Mouse (Mus musculus): ENCODE data around the gene Itga9. TPM values are rescaled to one million over a fixed set of nuclear protein-coding genes. Genes with fewer than 3 reads are reported as not detected.

Gene Itga9
- polyA plus RNA-seq, 1 experiment from 2014 or later, result 12.2 TPM

- Histone ChIP-seq H3K27ac (no peak overlapping the region), H3K36me3 (no peaks in the 10 kb centered on the region), H3K9me3 (no peaks in the 10 kb centered on the region), H3K27me3 (replicated peaks) (no peaks in the 10 kb centered on the region), H3K4me2 (replicated peaks) (no peak overlapping the region), H3K4me3 (replicated peaks) (no peak overlapping the region), H3K9ac (no peak overlapping the region), H3K4me1 (replicated peaks) (no peaks in the 10 kb centered on the region; the same call in 1 of the 2 replicates)
- WGBS, result 90% methylated on average over 6 of the region's 6 CpGs
- ATAC-seq, result no peak
Measured at GRCm38 (mm10) chr9:118681506-118681905, 75.0 kb downstream of the Itga9 start.

GRCm38 (mm10) chr9:118682154-118682553, 75.7 kb downstream of the Itga9 start:
- Histone ChIP-seq H3K4me1 (replicated peaks) (no peaks in the 10 kb centered on the region; the same call in 1 of the 2 replicates), H3K36me3 (no peaks in the 10 kb centered on the region), H3K27ac (peak overlapping the region; percentile 22; the same call in 1 of the 2 replicates), H3K9me3 (no peaks in the 10 kb centered on the region), H3K27me3 (replicated peaks) (no peaks in the 10 kb centered on the region), H3K9ac (no peak overlapping the region), H3K4me3 (replicated peaks) (no peak overlapping the region), H3K4me2 (replicated peaks) (no peak overlapping the region)
- WGBS, result 60% methylated on average over 8 of the region's 8 CpGs
- ATAC-seq, result no peak

- no peaks in the 10 kb centered on the region for H3K9me3 ChIP-seq
- H3K9ac ChIP-seq, result no peak overlapping the region
- no peak overlapping the region for H3K4me3 ChIP-seq (replicated peaks)
- no peak for ATAC-seq
- H3K27me3 ChIP-seq (replicated peaks), result no peaks in the 10 kb centered on the region
- H3K36me3 ChIP-seq, result no peaks in the 10 kb centered on the region
- H3K27ac ChIP-seq, result no peak overlapping the region
- H3K4me1 ChIP-seq (replicated peaks), result peaks cover 7% of the 10 kb centered on the region
- 94% methylated on average over 7 of the region's 7 CpGs for WGBS
- H3K4me2 ChIP-seq (replicated peaks), result no peak overlapping the region
Measured at GRCm38 (mm10) chr9:118683507-118683906, 77.0 kb downstream of the Itga9 start.

GRCm38 (mm10) chr9:118684343-118684742, 77.9 kb downstream of the Itga9 start:
- Histone ChIP-seq H3K4me3 (replicated peaks) (no peak overlapping the region), H3K4me2 (replicated peaks) (no peak overlapping the region), H3K36me3 (no peaks in the 10 kb centered on the region), H3K27ac (no peak overlapping the region), H3K4me1 (replicated peaks) (peaks cover 7% of the 10 kb centered on the region), H3K9ac (no peak overlapping the region), H3K27me3 (replicated peaks) (no peaks in the 10 kb centered on the region), H3K9me3 (no peaks in the 10 kb centered on the region)
- WGBS, result 93% methylated on average over 9 of the region's 9 CpGs
- no peak for ATAC-seq

- Histone ChIP-seq H3K27me3 (replicated peaks) (no peaks in the 10 kb centered on the region), H3K36me3 (no peaks in the 10 kb centered on the region), H3K4me1 (replicated peaks) (peaks cover 7% of the 10 kb centered on the region), H3K9ac (no peak overlapping the region), H3K4me3 (replicated peaks) (no peak overlapping the region), H3K4me2 (replicated peaks) (no peak overlapping the region), H3K9me3 (no peaks in the 10 kb centered on the region), H3K27ac (no peak overlapping the region)
- no peak for ATAC-seq
- WGBS, result 67% methylated on average over 9 of the region's 9 CpGs
Measured at GRCm38 (mm10) chr9:118686166-118686961, 79.9 kb downstream of the Itga9 start.

DNA sequence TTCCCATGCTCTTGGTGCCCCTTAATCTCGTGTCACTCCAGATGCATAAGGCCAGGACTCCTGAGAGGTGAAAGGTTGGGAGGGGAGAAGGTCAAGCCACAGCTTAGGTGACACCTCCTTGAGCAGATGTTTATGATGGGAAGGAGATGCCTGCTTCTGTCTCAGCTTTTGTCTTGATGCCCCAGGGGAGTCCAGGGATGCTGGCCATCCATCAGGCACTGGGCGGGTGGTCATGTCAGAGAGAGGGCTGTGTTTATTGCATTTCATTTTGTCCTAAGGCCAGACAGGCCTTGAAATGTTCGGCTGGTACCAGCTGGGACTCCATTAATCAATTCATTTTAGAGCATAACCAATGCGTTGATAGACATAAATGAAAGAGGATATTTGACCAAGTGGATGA, 81.8 kb downstream of the Itga9 start:
- Histone ChIP-seq H3K27ac (0 out of 2 replicates have a peak overlapping the region, but pooled peaks have one; percentile 0), H3K27me3 (replicated peaks) (no peaks in the 10 kb centered on the region), H3K4me3 (replicated peaks) (no peak overlapping the region), H3K9ac (no peak overlapping the region), H3K4me1 (replicated peaks) (peaks cover 7% of the 10 kb centered on the region), H3K9me3 (no peaks in the 10 kb centered on the region), H3K36me3 (no peaks in the 10 kb centered on the region), H3K4me2 (replicated peaks) (no peak overlapping the region)
- 62% methylated on average over 4 of the region's 4 CpGs for WGBS
- ATAC-seq, result no peak

DNA sequence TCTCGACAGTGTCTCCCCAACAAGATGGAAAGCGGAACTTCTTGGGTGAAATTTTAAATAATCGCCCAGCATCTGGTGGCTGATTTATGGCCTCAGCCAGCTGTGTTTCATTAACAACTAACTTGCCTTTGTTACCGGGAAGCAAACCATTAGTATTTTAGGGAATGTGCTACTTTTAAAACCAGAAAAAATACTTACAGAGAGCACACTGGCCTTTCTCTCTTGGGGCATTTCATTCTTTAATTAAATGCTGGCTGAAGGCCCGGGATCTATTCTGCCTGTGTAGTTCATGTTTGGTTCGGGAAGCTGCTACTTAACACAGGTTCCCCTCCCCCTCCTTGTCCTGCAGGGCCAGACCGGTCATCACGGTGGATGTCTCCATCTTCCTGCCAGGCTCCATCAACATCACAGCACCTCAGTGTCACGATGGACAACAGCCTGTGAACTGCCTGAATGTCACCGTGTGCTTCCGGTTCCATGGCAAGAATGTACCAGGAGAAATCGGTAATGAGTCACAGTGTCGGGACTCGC, 82.5 kb downstream of the Itga9 start:
- ATAC-seq, result no peak
- Histone ChIP-seq H3K9ac (no peak overlapping the region), H3K4me2 (replicated peaks) (no peak overlapping the region), H3K27me3 (replicated peaks) (no peaks in the 10 kb centered on the region), H3K4me3 (replicated peaks) (no peak overlapping the region), H3K4me1 (replicated peaks) (peaks cover 7% of the 10 kb centered on the region), H3K9me3 (no peaks in the 10 kb centered on the region), H3K36me3 (no peaks in the 10 kb centered on the region), H3K27ac (no peak overlapping the region)
- WGBS, result 46% methylated on average over 14 of the region's 14 CpGs

- no peak for ATAC-seq
- no peak overlapping the region for H3K27ac ChIP-seq
- H3K9ac ChIP-seq, result no peak overlapping the region
- peaks cover 9% of the 10 kb centered on the region for H3K4me1 ChIP-seq (replicated peaks)
- WGBS, result 82% methylated on average over 11 of the region's 11 CpGs
- no peak overlapping the region for H3K4me2 ChIP-seq (replicated peaks)
- no peak overlapping the region for H3K4me3 ChIP-seq (replicated peaks)
- H3K36me3 ChIP-seq, result no peaks in the 10 kb centered on the region
- H3K27me3 ChIP-seq (replicated peaks), result no peaks in the 10 kb centered on the region
- H3K9me3 ChIP-seq, result no peaks in the 10 kb centered on the region
Measured at GRCm38 (mm10) chr9:118693256-118693655, 86.8 kb downstream of the Itga9 start.

GRCm38 (mm10) chr9:118694420-118694825, 87.9 kb downstream of the Itga9 start:
- Histone ChIP-seq H3K9me3 (no peaks in the 10 kb centered on the region), H3K27me3 (replicated peaks) (no peaks in the 10 kb centered on the region), H3K4me2 (replicated peaks) (no peak overlapping the region), H3K27ac (no peak overlapping the region), H3K4me3 (replicated peaks) (no peak overlapping the region), H3K9ac (no peak overlapping the region), H3K4me1 (replicated peaks) (peaks cover 6% of the 10 kb centered on the region; the same call in 1 of the 2 replicates), H3K36me3 (no peaks in the 10 kb centered on the region)
- 45% methylated on average over 8 of the region's 8 CpGs for WGBS
- peak; percentile 47; the same call in 1 of the 2 replicates for ATAC-seq

GRCm38 (mm10) chr9:118698191-118698590, 91.7 kb downstream of the Itga9 start:
- ATAC-seq, result no peak
- H3K27ac ChIP-seq, result no peak overlapping the region

DNA sequence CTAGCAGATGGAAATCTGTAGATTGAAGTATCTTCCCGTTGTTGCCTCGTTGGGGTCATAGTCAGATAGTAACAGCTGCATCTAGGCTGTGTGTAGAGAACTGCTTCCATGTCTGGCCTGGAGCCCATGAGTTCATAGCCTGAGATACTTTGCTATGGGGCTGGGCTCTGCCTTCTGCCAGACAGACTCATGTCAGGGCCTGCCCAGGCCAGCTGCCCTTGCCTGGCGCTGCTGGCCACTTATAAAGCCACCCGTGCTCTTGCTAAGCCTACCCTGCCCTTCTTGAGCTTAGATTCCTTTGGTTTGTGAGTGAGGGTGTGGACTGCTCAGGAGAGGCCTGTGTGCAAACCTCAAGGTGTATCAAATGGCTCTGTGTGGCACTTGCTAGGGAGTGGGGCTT, 93.2 kb downstream of the Itga9 start:
- Histone ChIP-seq H3K9me3 (no peaks in the 10 kb centered on the region), H3K27me3 (replicated peaks) (no peaks in the 10 kb centered on the region), H3K4me2 (replicated peaks) (no peak overlapping the region), H3K9ac (no peak overlapping the region), H3K4me3 (replicated peaks) (no peak overlapping the region), H3K27ac (peak overlapping the region; percentile 51), H3K4me1 (replicated peaks) (peaks cover 14% of the 10 kb centered on the region), H3K36me3 (no peaks in the 10 kb centered on the region)
- ATAC-seq, result peak; percentile 44
- WGBS, result 58% methylated on average over 4 of the region's 4 CpGs

More at GRCm38 (mm10) chr9:118698191-118698590, 91.7 kb downstream of the Itga9 start:
- no peak overlapping the region for H3K9ac ChIP-seq
- no peaks in the 10 kb centered on the region for H3K9me3 ChIP-seq
- no peaks in the 10 kb centered on the region for H3K36me3 ChIP-seq
- H3K4me3 ChIP-seq (replicated peaks), result no peak overlapping the region
- no peaks in the 10 kb centered on the region for H3K27me3 ChIP-seq (replicated peaks)
- peaks cover 19% of the 10 kb centered on the region for H3K4me1 ChIP-seq (replicated peaks)
- no peak overlapping the region for H3K4me2 ChIP-seq (replicated peaks)
- WGBS, result 51% methylated on average over 8 of the region's 8 CpGs

DNA sequence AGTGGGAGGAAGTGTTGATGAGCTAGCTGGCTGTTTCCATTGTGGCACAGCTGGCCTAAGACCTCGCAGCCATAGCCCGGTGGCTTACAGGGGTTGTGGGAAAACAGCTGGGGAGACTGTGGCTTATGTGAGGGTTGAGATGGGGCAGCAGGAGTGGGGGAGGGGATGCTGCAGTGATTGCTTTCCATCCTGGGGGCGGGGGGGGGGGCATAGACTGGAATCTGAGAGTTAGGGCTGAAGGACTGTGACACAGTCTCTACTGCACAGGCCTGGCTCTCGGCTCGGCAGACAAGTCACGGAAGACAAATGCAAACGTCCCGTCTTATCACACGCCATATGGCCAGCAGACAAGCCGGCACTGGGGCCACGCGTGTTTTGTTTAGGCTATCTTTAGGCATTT, 94.4 kb downstream of the Itga9 start:
- Histone ChIP-seq H3K4me3 (replicated peaks) (no peak overlapping the region), H3K4me1 (replicated peaks) (peaks cover 14% of the 10 kb centered on the region), H3K27me3 (replicated peaks) (no peaks in the 10 kb centered on the region), H3K4me2 (replicated peaks) (no peak overlapping the region), H3K36me3 (no peaks in the 10 kb centered on the region), H3K27ac (peak overlapping the region; percentile 39), H3K9ac (no peak overlapping the region), H3K9me3 (no peaks in the 10 kb centered on the region)
- 0 out of 2 replicates have a peak, but pooled peaks have one; percentile 16 for ATAC-seq
- WGBS, result 12% methylated on average over 12 of the region's 12 CpGs

DNA sequence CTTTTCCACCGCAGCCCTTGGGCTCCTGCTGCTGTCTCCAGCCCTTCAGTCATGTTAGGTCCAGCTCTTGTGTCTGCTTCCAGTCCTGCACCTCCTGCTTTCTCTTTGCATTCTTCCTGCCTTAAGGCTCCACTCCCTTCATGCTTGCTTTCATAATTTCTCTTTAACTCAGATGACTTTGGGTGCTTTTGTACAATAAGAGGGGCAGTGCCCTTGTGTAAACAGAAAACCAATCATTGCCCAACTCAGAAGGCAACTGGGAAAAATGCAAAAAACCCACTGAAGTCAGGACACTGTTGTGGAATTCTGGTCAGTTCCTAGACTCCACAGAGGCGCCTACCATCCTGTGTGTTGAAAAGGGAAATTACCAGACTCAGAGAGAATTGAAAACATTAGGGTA, 95.3 kb downstream of the Itga9 start:
- no peaks in the 10 kb centered on the region for H3K27me3 ChIP-seq (replicated peaks)
- H3K4me3 ChIP-seq (replicated peaks), result no peak overlapping the region
- no peak for ATAC-seq
- WGBS, result 66% methylated on average over 2 of the region's 2 CpGs
- H3K9me3 ChIP-seq, result no peaks in the 10 kb centered on the region
- H3K4me1 ChIP-seq (replicated peaks), result peaks cover 22% of the 10 kb centered on the region
- no peak overlapping the region for H3K4me2 ChIP-seq (replicated peaks)
- no peak overlapping the region for H3K27ac ChIP-seq
- no peaks in the 10 kb centered on the region for H3K36me3 ChIP-seq
- no peak overlapping the region for H3K9ac ChIP-seq

Data from intestine, embryonic 15.5 days (tissue).